Mouse (Mus musculus): ENCODE results near the gene Arhgdib. TPM values are rescaled to one million over a fixed set of nuclear protein-coding genes. Genes with fewer than 3 reads are reported as not detected.

Gene Arhgdib
- polyA plus RNA-seq, 1 experiment from 2014 or later = 17.9 TPM

GRCm38 (mm10) chr6:136900369-136901009, 41.2 kb downstream of the Arhgdib start:
- no peaks in the 10 kb centered on the region for H3K36me3 ChIP-seq (replicated peaks; ENCODE audit: control insufficient read depth, insufficient read depth)
- no peaks in the 10 kb centered on the region for H3K9me3 ChIP-seq (ENCODE audit: control insufficient read depth, low read length)
- no peaks in the 10 kb centered on the region for H3K4me1 ChIP-seq (replicated peaks; ENCODE audit: control insufficient read depth, insufficient read depth, low read length)
- H3K27me3 ChIP-seq (ENCODE audit: control insufficient read depth, insufficient read depth, low read length) = no peaks in the 10 kb centered on the region
- H3K27ac ChIP-seq = no peak overlapping the region
- no peak overlapping the region for H3K4me3 ChIP-seq (replicated peaks; ENCODE audit: low read length)
- no peak overlapping the region for H3K9ac ChIP-seq
- no peak for ATAC-seq (ENCODE audit: low FRiP score)
- DNase-seq (ENCODE audit: low spot score) = no peak
- H3K4me2 ChIP-seq (replicated peaks) = no peak overlapping the region
- WGBS = 85% methylated on average over 4 of the region's 4 CpGs

- Histone ChIP-seq H3K27me3 (ENCODE audit: control insufficient read depth, insufficient read depth, low read length) (no peaks in the 10 kb centered on the region), H3K9me3 (ENCODE audit: control insufficient read depth, low read length) (no peaks in the 10 kb centered on the region), H3K4me1 (replicated peaks; ENCODE audit: control insufficient read depth, insufficient read depth, low read length) (no peaks in the 10 kb centered on the region), H3K4me2 (replicated peaks) (no peak overlapping the region), H3K4me3 (replicated peaks; ENCODE audit: low read length) (no peak overlapping the region), H3K27ac (no peak overlapping the region), H3K9ac (no peak overlapping the region), H3K36me3 (replicated peaks; ENCODE audit: control insufficient read depth, insufficient read depth) (no peaks in the 10 kb centered on the region)
- 84% methylated on average over 2 of the region's 2 CpGs for WGBS
- DNase-seq (ENCODE audit: low spot score) = no peak
- no peak for ATAC-seq (ENCODE audit: low FRiP score)
These were observed 42.7 kb downstream of the Arhgdib start for GRCm38 (mm10) chr6:136898954-136899353.

GRCm38 (mm10) chr6:136898222-136898621, 43.5 kb downstream of the Arhgdib start:
- H3K4me2 ChIP-seq (replicated peaks) = no peak overlapping the region
- no peaks in the 10 kb centered on the region for H3K36me3 ChIP-seq (replicated peaks; ENCODE audit: control insufficient read depth, insufficient read depth)
- no peaks in the 10 kb centered on the region for H3K27me3 ChIP-seq (ENCODE audit: control insufficient read depth, insufficient read depth, low read length)
- WGBS = 72% methylated on average over 4 of the region's 4 CpGs
- H3K4me1 ChIP-seq (replicated peaks; ENCODE audit: control insufficient read depth, insufficient read depth, low read length) = no peaks in the 10 kb centered on the region
- H3K9ac ChIP-seq = no peak overlapping the region
- no peak overlapping the region for H3K4me3 ChIP-seq (replicated peaks; ENCODE audit: low read length)
- ATAC-seq (ENCODE audit: low FRiP score) (no peak), DNase-seq (ENCODE audit: low spot score) (no peak)
- no peak overlapping the region for H3K27ac ChIP-seq
- no peaks in the 10 kb centered on the region for H3K9me3 ChIP-seq (ENCODE audit: control insufficient read depth, low read length)

GRCm38 (mm10) chr6:136897789-136898188, 43.9 kb downstream of the Arhgdib start:
- H3K4me1 ChIP-seq (replicated peaks; ENCODE audit: control insufficient read depth, insufficient read depth, low read length) = no peaks in the 10 kb centered on the region
- no peak overlapping the region for H3K9ac ChIP-seq
- no peaks in the 10 kb centered on the region for H3K9me3 ChIP-seq (ENCODE audit: control insufficient read depth, low read length)
- 86% methylated on average over 4 of the region's 4 CpGs for WGBS
- H3K36me3 ChIP-seq (replicated peaks; ENCODE audit: control insufficient read depth, insufficient read depth) = no peaks in the 10 kb centered on the region
- ATAC-seq (ENCODE audit: low FRiP score) = no peak
- DNase-seq (ENCODE audit: low spot score) = no peak
- H3K4me3 ChIP-seq (replicated peaks; ENCODE audit: low read length) = no peak overlapping the region
- H3K27me3 ChIP-seq (ENCODE audit: control insufficient read depth, insufficient read depth, low read length) = no peaks in the 10 kb centered on the region
- H3K4me2 ChIP-seq (replicated peaks) = no peak overlapping the region
- H3K27ac ChIP-seq = no peak overlapping the region

- Histone ChIP-seq H3K36me3 (replicated peaks; ENCODE audit: control insufficient read depth, insufficient read depth) (no peaks in the 10 kb centered on the region), H3K4me3 (replicated peaks; ENCODE audit: low read length) (no peak overlapping the region), H3K4me2 (replicated peaks) (no peak overlapping the region), H3K4me1 (replicated peaks; ENCODE audit: control insufficient read depth, insufficient read depth, low read length) (no peaks in the 10 kb centered on the region), H3K27ac (no peak overlapping the region), H3K9me3 (ENCODE audit: control insufficient read depth, low read length) (no peaks in the 10 kb centered on the region), H3K9ac (no peak overlapping the region), H3K27me3 (ENCODE audit: control insufficient read depth, insufficient read depth, low read length) (no peaks in the 10 kb centered on the region)
- DNase-seq (ENCODE audit: low spot score) = no peak
- no peak for ATAC-seq (ENCODE audit: low FRiP score)
- 70% methylated on average over 15 of the region's 15 CpGs for WGBS
These were observed 47.0 kb downstream of the Arhgdib start for GRCm38 (mm10) chr6:136894532-136895339.

GRCm38 (mm10) chr6:136892002-136892401, 49.7 kb downstream of the Arhgdib start:
- H3K9me3 ChIP-seq (ENCODE audit: control insufficient read depth, low read length) = no peaks in the 10 kb centered on the region
- no peak overlapping the region for H3K27ac ChIP-seq
- WGBS = 85% methylated on average over 2 of the region's 2 CpGs
- no peak overlapping the region for H3K9ac ChIP-seq
- H3K36me3 ChIP-seq (replicated peaks; ENCODE audit: control insufficient read depth, insufficient read depth) = no peaks in the 10 kb centered on the region
- no peaks in the 10 kb centered on the region for H3K4me1 ChIP-seq (replicated peaks; ENCODE audit: control insufficient read depth, insufficient read depth, low read length)
- H3K4me2 ChIP-seq (replicated peaks) = no peak overlapping the region
- ATAC-seq (ENCODE audit: low FRiP score) = no peak
- no peak overlapping the region for H3K4me3 ChIP-seq (replicated peaks; ENCODE audit: low read length)
- no peaks in the 10 kb centered on the region for H3K27me3 ChIP-seq (ENCODE audit: control insufficient read depth, insufficient read depth, low read length)
- DNase-seq (ENCODE audit: low spot score) = no peak

- H3K4me3 ChIP-seq (replicated peaks; ENCODE audit: low read length) = no peak overlapping the region
- no peaks in the 10 kb centered on the region for H3K27me3 ChIP-seq (ENCODE audit: control insufficient read depth, insufficient read depth, low read length)
- H3K9ac ChIP-seq = no peak overlapping the region
- no peak for ATAC-seq (ENCODE audit: low FRiP score)
- 91% methylated on average over 6 of the region's 6 CpGs for WGBS
- no peaks in the 10 kb centered on the region for H3K4me1 ChIP-seq (replicated peaks; ENCODE audit: control insufficient read depth, insufficient read depth, low read length)
- no peaks in the 10 kb centered on the region for H3K9me3 ChIP-seq (ENCODE audit: control insufficient read depth, low read length)
- no peaks in the 10 kb centered on the region for H3K36me3 ChIP-seq (replicated peaks; ENCODE audit: control insufficient read depth, insufficient read depth)
- H3K27ac ChIP-seq = no peak overlapping the region
- DNase-seq (ENCODE audit: low spot score) = no peak
- no peak overlapping the region for H3K4me2 ChIP-seq (replicated peaks)
These were observed 52.1 kb downstream of the Arhgdib start for GRCm38 (mm10) chr6:136889554-136889953.

- no peak for ATAC-seq (ENCODE audit: low FRiP score)
- H3K36me3 ChIP-seq (replicated peaks; ENCODE audit: control insufficient read depth, insufficient read depth) = no peaks in the 10 kb centered on the region
- 87% methylated on average over 6 of the region's 6 CpGs for WGBS
These were observed 52.6 kb downstream of the Arhgdib start for GRCm38 (mm10) chr6:136889067-136889466.

GRCm38 (mm10) chr6:136887854-136888253, 53.8 kb downstream of the Arhgdib start:
- DNase-seq (ENCODE audit: low spot score) (no peak), ATAC-seq (ENCODE audit: low FRiP score) (no peak)
- Histone ChIP-seq H3K36me3 (replicated peaks; ENCODE audit: control insufficient read depth, insufficient read depth) (no peaks in the 10 kb centered on the region), H3K27ac (no peak overlapping the region), H3K4me2 (replicated peaks) (no peak overlapping the region), H3K27me3 (ENCODE audit: control insufficient read depth, insufficient read depth, low read length) (no peaks in the 10 kb centered on the region), H3K9ac (no peak overlapping the region), H3K4me3 (replicated peaks; ENCODE audit: low read length) (no peak overlapping the region), H3K4me1 (replicated peaks; ENCODE audit: control insufficient read depth, insufficient read depth, low read length) (no peaks in the 10 kb centered on the region), H3K9me3 (ENCODE audit: control insufficient read depth, low read length) (no peaks in the 10 kb centered on the region)
- WGBS = 74% methylated on average over 9 of the region's 9 CpGs

More at GRCm38 (mm10) chr6:136889067-136889466, 52.6 kb downstream of the Arhgdib start:
- no peaks in the 10 kb centered on the region for H3K4me1 ChIP-seq (replicated peaks; ENCODE audit: control insufficient read depth, insufficient read depth, low read length)
- no peak overlapping the region for H3K9ac ChIP-seq
- H3K9me3 ChIP-seq (ENCODE audit: control insufficient read depth, low read length) = no peaks in the 10 kb centered on the region
- no peak overlapping the region for H3K4me3 ChIP-seq (replicated peaks; ENCODE audit: low read length)
- H3K27ac ChIP-seq = no peak overlapping the region
- no peak overlapping the region for H3K4me2 ChIP-seq (replicated peaks)
- H3K27me3 ChIP-seq (ENCODE audit: control insufficient read depth, insufficient read depth, low read length) = no peaks in the 10 kb centered on the region
- no peak for DNase-seq (ENCODE audit: low spot score)

All from hindbrain, embryonic 14.5 days (tissue).